Mouse (Mus musculus) embryonic facial prominence, embryonic 13.5 days (tissue): ENCODE data around the gene Lmbrd2. TPM values are rescaled to one million over a fixed set of nuclear protein-coding genes. Genes with fewer than 3 reads are reported as not detected.
"Not testable (repeated sequence)": the region's sequence is repeated elsewhere in the genome, so short reads cannot be mapped to it uniquely, and the experiment has no call there.

Experiments used
- ATAC-seq: fragments of 200-750 bp; cut with Nextera tagmentation; 2 replicates; pipeline ENCODE4 v1.8.0; 2017; ENCODE audit warnings: low read depth; ENCODE audit not compliant: insufficient number of reproducible peaks, insufficient read depth, low FRiP score, low TSS enrichment
- H3K27ac ChIP-seq: fragments of 300-500 bp; sonication (generic); 2 replicates; pipeline ENCODE4 v1.5.1; 2015; ENCODE audit warnings: moderate library complexity, mild to moderate bottlenecking, inconsistent platforms
- H3K27me3 ChIP-seq: fragments of 300-500 bp; sonication (generic); 2 replicates; pipeline ENCODE4 v1.6.1; 2015; ENCODE audit warnings: mild to moderate bottlenecking, inconsistent platforms
- H3K36me3 ChIP-seq: fragments of 300-500 bp; sonication (generic); 2 replicates; pipeline ENCODE4 v1.6.1; 2015; ENCODE audit warnings: mild to moderate bottlenecking, inconsistent platforms
- H3K4me1 ChIP-seq: fragments of 300-500 bp; sonication (generic); 2 replicates; pipeline ENCODE4 v1.6.1; 2015; ENCODE audit warnings: inconsistent platforms
- H3K4me2 ChIP-seq: fragments of 300-500 bp; sonication (generic); 2 replicates; pipeline ENCODE4 v1.6.1; 2015; ENCODE audit warnings: moderate library complexity, mild to moderate bottlenecking, inconsistent platforms
- H3K4me3 ChIP-seq: fragments of 300-500 bp; sonication (generic); 2 replicates; pipeline ENCODE4 v1.5.1; 2015; ENCODE audit warnings: mild to moderate bottlenecking, inconsistent platforms
- H3K9ac ChIP-seq: fragments of 300-500 bp; sonication (generic); 2 replicates; pipeline ENCODE4 v1.6.1; 2015; ENCODE audit warnings: mild to moderate bottlenecking, inconsistent platforms
- H3K9me3 ChIP-seq: fragments of 300-500 bp; sonication (generic); 2 replicates; pipeline ENCODE4 v1.6.1; 2016; ENCODE audit warnings: inconsistent platforms
- WGBS: fragments of 180-500 bp; shearing (Covaris S2); methylation state at CpG from one replicate; pipeline ENCODE4 v1.1.7; 2015; ENCODE audit warnings: mixed read lengths; 5-methylcytosine and 5-hydroxymethylcytosine counted together
- polyA plus RNA-seq: library from polyadenylated mRNA; unstranded; fragments of >200 nt; fragmentation: Nextera tagmentation; extraction: Ambion mirVana; gene quantifications from 2 replicates; pipeline ENCODE4 v1.2.1, GENCODE M21; 2015

The Lmbrd2 gene
- polyA plus RNA-seq, 1 experiment from 2014 or later, result 3.7 TPM

DNA sequence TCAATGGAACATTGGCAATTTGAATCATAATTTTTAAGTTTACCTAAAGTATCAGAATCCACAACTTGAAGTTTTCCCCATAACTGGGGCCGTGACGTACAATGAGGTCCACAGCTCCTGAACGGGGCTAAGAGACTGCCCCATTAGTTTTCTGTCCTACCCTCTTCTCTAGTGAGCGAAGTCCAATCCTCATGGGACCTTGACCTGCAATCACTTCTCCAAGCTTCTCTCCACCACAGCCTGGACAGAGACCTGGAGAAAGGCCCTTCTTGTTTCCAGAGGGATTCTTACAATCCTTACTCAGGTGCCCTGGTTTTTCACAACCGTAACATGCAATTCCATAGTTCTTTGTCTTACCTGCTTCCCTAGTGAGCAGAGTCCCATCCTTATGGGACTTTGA, 76.1 kb downstream of the Lmbrd2 start:
- H3K4me1 ChIP-seq, result no peaks in the 10 kb centered on the region
- H3K4me2 ChIP-seq, result no peak overlapping the region
- H3K4me3 ChIP-seq, result no peak overlapping the region
- no peaks in the 10 kb centered on the region for H3K9me3 ChIP-seq
- 88% methylated on average over 5 of the region's 5 CpGs for WGBS
- no peak overlapping the region for H3K27ac ChIP-seq
- H3K36me3 ChIP-seq, result no peaks in the 10 kb centered on the region
- no peaks in the 10 kb centered on the region for H3K27me3 ChIP-seq
- no peak overlapping the region for H3K9ac ChIP-seq
- no peak for ATAC-seq

DNA sequence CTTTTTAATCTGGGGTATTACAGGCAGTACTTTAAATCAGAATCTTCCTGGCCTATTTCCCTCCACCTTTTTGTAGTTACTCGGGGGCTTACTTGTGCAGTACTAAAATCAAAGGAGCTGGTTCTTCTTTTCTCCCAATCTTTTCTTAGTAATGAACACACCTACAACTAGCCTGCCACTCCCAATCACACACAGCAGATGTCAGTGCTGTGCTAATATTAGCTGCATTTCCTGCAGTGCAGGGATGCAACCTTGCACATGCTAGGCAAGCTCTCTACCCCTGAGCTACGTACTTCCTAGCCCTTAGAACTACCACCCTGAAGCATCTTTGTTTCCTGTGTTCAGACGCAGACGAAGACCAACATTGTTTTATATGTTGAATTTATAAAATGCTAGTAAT, 90.6 kb downstream of the Lmbrd2 start:
- not testable (repeated sequence) for H3K36me3 ChIP-seq, ATAC-seq, H3K9me3 ChIP-seq, H3K4me1 ChIP-seq, H3K4me2 ChIP-seq, H3K27me3 ChIP-seq, H3K9ac ChIP-seq, H3K27ac ChIP-seq, H3K4me3 ChIP-seq
- WGBS, result 79% methylated on average over 4 of the region's 4 CpGs

DNA sequence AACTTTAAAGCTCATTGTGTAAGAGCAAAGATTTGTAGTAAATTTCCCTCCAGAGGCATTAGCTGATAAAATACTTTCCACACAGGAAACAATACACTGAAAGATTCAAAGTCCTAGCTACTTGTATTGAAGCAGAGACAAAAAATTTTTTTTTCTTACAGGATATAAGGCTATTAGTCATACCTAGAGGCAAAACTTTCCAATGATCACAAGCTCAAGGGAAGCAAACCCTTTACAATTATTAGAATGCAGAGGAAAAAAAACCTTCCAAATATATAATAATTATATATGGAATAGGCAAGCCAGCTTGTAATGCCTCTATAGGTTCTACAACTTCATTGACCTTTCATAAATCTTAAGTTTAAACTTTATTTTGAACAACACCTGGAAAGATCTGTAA, 106.0 kb downstream of the Lmbrd2 start:
- Histone ChIP-seq H3K36me3 (no peaks in the 10 kb centered on the region), H3K9ac (no peak overlapping the region), H3K9me3 (no peaks in the 10 kb centered on the region), H3K27me3 (no peaks in the 10 kb centered on the region), H3K4me1 (no peaks in the 10 kb centered on the region), H3K4me2 (no peak overlapping the region), H3K4me3 (no peak overlapping the region), H3K27ac (no peak overlapping the region)
- ATAC-seq, result no peak

Other genes with a start within 250 kb of the Lmbrd2 start
- gene Ranbp3l, start 172.6 kb upstream of the Lmbrd2 start, polyA plus RNA-seq, result 1.7 and 1.9 TPM in 2 replicates
- gene Nadk2, start 69.3 kb upstream of the Lmbrd2 start, polyA plus RNA-seq, result 25.0 and 31.1 TPM in 2 replicates
- 90.3 and 96.8 TPM in 2 replicates for gene Skp2, start 14.9 kb downstream of the Lmbrd2 start, polyA plus RNA-seq
- not detected in 2 replicates for gene Ugt3a1, start 136.3 kb downstream of the Lmbrd2 start, polyA plus RNA-seq
- gene Ugt3a2, start 195.0 kb downstream of the Lmbrd2 start, polyA plus RNA-seq, result not detected in 2 replicates